Mouse (Mus musculus): ENCODE data around the gene Rnf11. TPM values are rescaled to one million over a fixed set of nuclear protein-coding genes. Genes with fewer than 3 reads are reported as not detected.

Gene Rnf11
- polyA plus RNA-seq, 1 experiment from 2014 or later, result 68.2 TPM

- H3K36me3 ChIP-seq, result no peaks in the 10 kb centered on the region
- H3K9me3 ChIP-seq (replicated peaks), result no peaks in the 10 kb centered on the region
- ATAC-seq (ENCODE audit: low FRiP score), result no peak
- no peaks in the 10 kb centered on the region for H3K4me1 ChIP-seq
- no peak overlapping the region for H3K4me2 ChIP-seq (replicated peaks)
- H3K27ac ChIP-seq, result no peak overlapping the region
- H3K27me3 ChIP-seq, result no peaks in the 10 kb centered on the region
- no peak overlapping the region for H3K9ac ChIP-seq
- H3K4me3 ChIP-seq, result no peak overlapping the region
- 92% methylated on average over 7 of the region's 7 CpGs for WGBS
These were observed 42.4 kb downstream of the Rnf11 start for GRCm38 (mm10) chr4:109442126-109442525.

GRCm38 (mm10) chr4:109441000-109441399, 43.5 kb downstream of the Rnf11 start:
- Histone ChIP-seq H3K4me2 (replicated peaks) (no peak overlapping the region), H3K27ac (no peak overlapping the region), H3K4me3 (no peak overlapping the region), H3K4me1 (no peaks in the 10 kb centered on the region), H3K27me3 (no peaks in the 10 kb centered on the region), H3K9me3 (replicated peaks) (no peaks in the 10 kb centered on the region), H3K9ac (no peak overlapping the region), H3K36me3 (no peaks in the 10 kb centered on the region)
- 91% methylated on average over 3 of the region's 3 CpGs for WGBS
- ATAC-seq (ENCODE audit: low FRiP score), result no peak

- Histone ChIP-seq H3K9ac (no peak overlapping the region), H3K4me3 (no peak overlapping the region), H3K9me3 (replicated peaks) (no peaks in the 10 kb centered on the region), H3K27ac (no peak overlapping the region), H3K4me1 (no peaks in the 10 kb centered on the region), H3K4me2 (replicated peaks) (no peak overlapping the region), H3K27me3 (no peaks in the 10 kb centered on the region), H3K36me3 (no peaks in the 10 kb centered on the region)
- WGBS, result 99% methylated on average over 5 of the region's 5 CpGs
- no peak for ATAC-seq (ENCODE audit: low FRiP score)
These were observed 44.1 kb downstream of the Rnf11 start for GRCm38 (mm10) chr4:109440381-109440780.

GRCm38 (mm10) chr4:109439825-109440248, 44.7 kb downstream of the Rnf11 start:
- H3K4me3 ChIP-seq, result no peak overlapping the region
- H3K27ac ChIP-seq, result no peak overlapping the region
- H3K36me3 ChIP-seq, result no peaks in the 10 kb centered on the region
- H3K27me3 ChIP-seq, result no peaks in the 10 kb centered on the region
- H3K4me2 ChIP-seq (replicated peaks), result no peak overlapping the region
- 79% methylated on average over 3 of the region's 3 CpGs for WGBS
- H3K9me3 ChIP-seq (replicated peaks), result no peaks in the 10 kb centered on the region
- no peak for ATAC-seq (ENCODE audit: low FRiP score)
- no peak overlapping the region for H3K9ac ChIP-seq
- H3K4me1 ChIP-seq, result no peaks in the 10 kb centered on the region

- H3K27ac ChIP-seq, result no peak overlapping the region
- no peak for ATAC-seq (ENCODE audit: low FRiP score)
- 75% methylated on average over 8 of the region's 8 CpGs for WGBS
- H3K4me3 ChIP-seq, result no peak overlapping the region
- H3K4me1 ChIP-seq, result no peaks in the 10 kb centered on the region
- no peak overlapping the region for H3K9ac ChIP-seq
- H3K27me3 ChIP-seq, result no peaks in the 10 kb centered on the region
- no peaks in the 10 kb centered on the region for H3K9me3 ChIP-seq (replicated peaks)
- no peaks in the 10 kb centered on the region for H3K36me3 ChIP-seq
- H3K4me2 ChIP-seq (replicated peaks), result no peak overlapping the region
These were observed 45.4 kb downstream of the Rnf11 start for GRCm38 (mm10) chr4:109439101-109439500.

GRCm38 (mm10) chr4:109437913-109438878, 46.3 kb downstream of the Rnf11 start:
- no peaks in the 10 kb centered on the region for H3K36me3 ChIP-seq
- H3K27me3 ChIP-seq, result no peaks in the 10 kb centered on the region
- ATAC-seq (ENCODE audit: low FRiP score), result peak; percentile 73
- 54% methylated on average over 9 of the region's 9 CpGs for WGBS
- H3K4me2 ChIP-seq (replicated peaks), result no peak overlapping the region
- H3K27ac ChIP-seq, result no peak overlapping the region
- no peaks in the 10 kb centered on the region for H3K9me3 ChIP-seq (replicated peaks)
- no peaks in the 10 kb centered on the region for H3K4me1 ChIP-seq
- H3K4me3 ChIP-seq, result no peak overlapping the region
- no peak overlapping the region for H3K9ac ChIP-seq

GRCm38 (mm10) chr4:109434256-109434655, 50.3 kb downstream of the Rnf11 start:
- Histone ChIP-seq H3K9me3 (replicated peaks) (no peaks in the 10 kb centered on the region), H3K27ac (no peak overlapping the region), H3K27me3 (no peaks in the 10 kb centered on the region), H3K36me3 (no peaks in the 10 kb centered on the region), H3K4me3 (no peak overlapping the region), H3K4me2 (replicated peaks) (no peak overlapping the region), H3K4me1 (peaks cover 7% of the 10 kb centered on the region), H3K9ac (no peak overlapping the region)
- no peak for ATAC-seq (ENCODE audit: low FRiP score)
- WGBS, result 94% methylated on average over 1 of the region's 1 CpGs

GRCm38 (mm10) chr4:109433641-109434040, 50.9 kb downstream of the Rnf11 start:
- Histone ChIP-seq H3K4me2 (replicated peaks) (no peak overlapping the region), H3K27me3 (no peaks in the 10 kb centered on the region), H3K27ac (no peak overlapping the region), H3K36me3 (no peaks in the 10 kb centered on the region), H3K4me1 (peaks cover 7% of the 10 kb centered on the region), H3K9ac (no peak overlapping the region), H3K9me3 (replicated peaks) (no peaks in the 10 kb centered on the region), H3K4me3 (no peak overlapping the region)
- WGBS, result 79% methylated on average over 6 of the region's 6 CpGs
- no peak for ATAC-seq (ENCODE audit: low FRiP score)

- Histone ChIP-seq H3K27me3 (no peaks in the 10 kb centered on the region), H3K36me3 (no peaks in the 10 kb centered on the region), H3K9me3 (replicated peaks) (no peaks in the 10 kb centered on the region), H3K4me2 (replicated peaks) (no peak overlapping the region), H3K4me3 (no peak overlapping the region), H3K27ac (no peak overlapping the region), H3K4me1 (peaks cover 7% of the 10 kb centered on the region), H3K9ac (no peak overlapping the region)
- WGBS, result 75% methylated on average over 16 of the region's 16 CpGs
- ATAC-seq (ENCODE audit: low FRiP score), result no peak
These were observed 51.7 kb downstream of the Rnf11 start for GRCm38 (mm10) chr4:109432668-109433375.

- H3K9ac ChIP-seq, result 0 out of 2 replicates have a peak overlapping the region, but pooled peaks have one; percentile 32
- no peak for ATAC-seq (ENCODE audit: low FRiP score)
- no peak overlapping the region for H3K4me3 ChIP-seq
- H3K27me3 ChIP-seq, result no peaks in the 10 kb centered on the region
- H3K36me3 ChIP-seq, result no peaks in the 10 kb centered on the region
- H3K9me3 ChIP-seq (replicated peaks), result no peaks in the 10 kb centered on the region
- no peak overlapping the region for H3K27ac ChIP-seq
- no peak overlapping the region for H3K4me2 ChIP-seq (replicated peaks)
- peaks cover 7% of the 10 kb centered on the region for H3K4me1 ChIP-seq
- 56% methylated on average over 13 of the region's 13 CpGs for WGBS
These were observed 53.7 kb downstream of the Rnf11 start for GRCm38 (mm10) chr4:109430854-109431253.

- no peak for ATAC-seq (ENCODE audit: low FRiP score)
- no peak overlapping the region for H3K27ac ChIP-seq
- peaks cover 7% of the 10 kb centered on the region for H3K4me1 ChIP-seq
- no peak overlapping the region for H3K4me3 ChIP-seq
- H3K9ac ChIP-seq, result no peak overlapping the region
- no peaks in the 10 kb centered on the region for H3K27me3 ChIP-seq
- no peaks in the 10 kb centered on the region for H3K9me3 ChIP-seq (replicated peaks)
- WGBS, result 92% methylated on average over 7 of the region's 7 CpGs
- H3K36me3 ChIP-seq, result no peaks in the 10 kb centered on the region
- no peak overlapping the region for H3K4me2 ChIP-seq (replicated peaks)
These were observed 54.3 kb downstream of the Rnf11 start for GRCm38 (mm10) chr4:109430250-109430649.

GRCm38 (mm10) chr4:109427058-109427457, 57.5 kb downstream of the Rnf11 start:
- no peaks in the 10 kb centered on the region for H3K9me3 ChIP-seq (replicated peaks)
- H3K27ac ChIP-seq, result no peak overlapping the region
- H3K4me2 ChIP-seq (replicated peaks), result no peak overlapping the region
- H3K27me3 ChIP-seq, result no peaks in the 10 kb centered on the region
- H3K36me3 ChIP-seq, result no peaks in the 10 kb centered on the region
- WGBS, result 63% methylated on average over 1 of the region's 1 CpGs
- no peak overlapping the region for H3K9ac ChIP-seq
- H3K4me3 ChIP-seq, result no peak overlapping the region
- no peak for ATAC-seq (ENCODE audit: low FRiP score)
- H3K4me1 ChIP-seq, result no peaks in the 10 kb centered on the region; the same call in 1 of the 2 replicates
